Mouse (Mus musculus) heart, postnatal 0 days (tissue): ENCODE data around the gene Ecm2.

Experiments used
- CTCF ChIP-seq: IDR thresholded peaks from 2 replicates; pipeline ENCODE4 v1.5.1; 2016; ENCODE audit warnings: antibody characterized with exemption, control low read depth, low read depth
- EP300 ChIP-seq: IDR thresholded peaks from 2 replicates; pipeline ENCODE4 v1.6.1; 2016; ENCODE audit warnings: antibody characterized with exemption, low read depth

DNA sequence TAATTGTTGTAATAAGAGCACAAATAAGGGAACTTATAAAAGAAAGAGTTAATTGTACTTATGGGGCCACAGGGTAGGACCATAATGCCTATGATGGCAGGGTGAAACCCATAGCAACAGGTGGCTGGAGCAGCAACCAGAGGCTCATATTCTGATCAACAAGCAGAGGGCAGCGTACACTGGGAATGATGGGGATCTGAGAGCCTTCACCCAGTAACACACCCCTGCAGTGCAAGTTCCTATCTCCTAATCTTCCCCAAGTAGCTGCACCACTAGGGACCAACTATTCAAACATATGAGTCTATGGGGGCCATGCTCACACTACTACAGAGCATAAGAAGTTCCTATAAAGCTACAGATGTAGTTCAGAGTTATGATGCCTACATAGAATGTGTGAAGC lies 59.7 kb downstream of the Ecm2 start:
- 0 out of 2 replicates have a peak, but pooled peaks have one; percentile 4 for TF ChIP-seq CTCF
- TF ChIP-seq EP300, result no peak
